Mouse (Mus musculus): ENCODE data around the gene Pfdn4. TPM values are rescaled to one million over a fixed set of nuclear protein-coding genes. Genes with fewer than 3 reads are reported as not detected.
"Not testable (repeated sequence)": the region's sequence is repeated elsewhere in the genome, so short reads cannot be mapped to it uniquely, and the experiment has no call there.

Gene Pfdn4
- 124 and 128 TPM in 2 replicates for polyA plus RNA-seq (2014; fragmentation: Nextera tagmentation; extraction: Ambion mirVana)

GRCm38 (mm10) chr2:170496154-170496930 is at the start of gene Pfdn4:
Gene Pfdn4, plus strand, starts transcription at chr2:170496428.
- peak; percentile 64 for DNase-seq (ENCODE audit: low spot score)
- H3K27ac ChIP-seq (ENCODE audit: low read depth, low read length): no peak within 1 kb of the TSS
- WGBS: under 1% methylated on average over 46 of the region's 46 CpGs
- no peaks in the 10 kb centered on the region for H3K36me3 ChIP-seq (ENCODE audit: control insufficient read depth, insufficient read depth, low read length)
- H3K27me3 ChIP-seq (ENCODE audit: control insufficient read depth, insufficient read depth, low read length): peaks cover 52% of the 10 kb centered on the region
- peak within 1 kb of the TSS; percentile 25 for H3K4me3 ChIP-seq (ENCODE audit: low read depth, low read length)
- H3K9me3 ChIP-seq (ENCODE audit: control insufficient read depth, low read length): no peaks in the 10 kb centered on the region
- no peaks in the 10 kb centered on the region for H3K4me1 ChIP-seq (ENCODE audit: control insufficient read depth, insufficient read depth, low read length)
- H3K9ac ChIP-seq (ENCODE audit: low read length): no peak within 1 kb of the TSS
- no peak for ATAC-seq (ENCODE audit: insufficient read depth, low FRiP score, low TSS enrichment)
- peak within 1 kb of the TSS; percentile 43 for H3K4me2 ChIP-seq (ENCODE audit: low read depth)

- Histone ChIP-seq H3K9me3 (ENCODE audit: control insufficient read depth, low read length) (no peaks in the 10 kb centered on the region), H3K9ac (ENCODE audit: low read length) (no peak overlapping the region), H3K36me3 (ENCODE audit: control insufficient read depth, insufficient read depth, low read length) (no peaks in the 10 kb centered on the region), H3K27ac (ENCODE audit: low read depth, low read length) (no peak overlapping the region), H3K4me2 (ENCODE audit: low read depth) (no peak overlapping the region), H3K4me3 (ENCODE audit: low read depth, low read length) (no peak overlapping the region), H3K4me1 (ENCODE audit: control insufficient read depth, insufficient read depth, low read length) (no peaks in the 10 kb centered on the region), H3K27me3 (ENCODE audit: control insufficient read depth, insufficient read depth, low read length) (no peaks in the 10 kb centered on the region)
- no peak for ATAC-seq (ENCODE audit: insufficient read depth, low FRiP score, low TSS enrichment)
- WGBS: 81% methylated on average over 5 of the region's 5 CpGs
- DNase-seq (ENCODE audit: low spot score): no peak
Measured at GRCm38 (mm10) chr2:170446843-170447383, 49.3 kb upstream of the Pfdn4 start.

- Histone ChIP-seq H3K27ac (ENCODE audit: low read depth, low read length) (no peak overlapping the region), H3K4me2 (ENCODE audit: low read depth) (no peak overlapping the region), H3K9ac (ENCODE audit: low read length) (no peak overlapping the region), H3K27me3 (ENCODE audit: control insufficient read depth, insufficient read depth, low read length) (no peaks in the 10 kb centered on the region), H3K4me1 (ENCODE audit: control insufficient read depth, insufficient read depth, low read length) (no peaks in the 10 kb centered on the region), H3K4me3 (ENCODE audit: low read depth, low read length) (no peak overlapping the region), H3K36me3 (ENCODE audit: control insufficient read depth, insufficient read depth, low read length) (no peaks in the 10 kb centered on the region), H3K9me3 (ENCODE audit: control insufficient read depth, low read length) (no peaks in the 10 kb centered on the region)
- no peak for DNase-seq (ENCODE audit: low spot score)
- WGBS: 64% methylated on average over 10 of the region's 10 CpGs
- ATAC-seq (ENCODE audit: insufficient read depth, low FRiP score, low TSS enrichment): no peak
Measured at GRCm38 (mm10) chr2:170447651-170448050, 48.6 kb upstream of the Pfdn4 start.

- WGBS: 13% methylated on average over 9 of the region's 9 CpGs
- no peaks in the 10 kb centered on the region for H3K36me3 ChIP-seq (ENCODE audit: control insufficient read depth, insufficient read depth, low read length)
- H3K27me3 ChIP-seq (ENCODE audit: control insufficient read depth, insufficient read depth, low read length): no peaks in the 10 kb centered on the region
- DNase-seq (ENCODE audit: low spot score): peak; percentile 86
- no peak overlapping the region for H3K9ac ChIP-seq (ENCODE audit: low read length)
- H3K4me2 ChIP-seq (ENCODE audit: low read depth): no peak overlapping the region
- no peak overlapping the region for H3K27ac ChIP-seq (ENCODE audit: low read depth, low read length)
- peak; percentile 35; the same call in 1 of the 2 replicates for ATAC-seq (ENCODE audit: insufficient read depth, low FRiP score, low TSS enrichment)
- no peaks in the 10 kb centered on the region for H3K9me3 ChIP-seq (ENCODE audit: control insufficient read depth, low read length)
- H3K4me1 ChIP-seq (ENCODE audit: control insufficient read depth, insufficient read depth, low read length): no peaks in the 10 kb centered on the region
- H3K4me3 ChIP-seq (ENCODE audit: low read depth, low read length): no peak overlapping the region
Measured at GRCm38 (mm10) chr2:170450933-170451332, 45.3 kb upstream of the Pfdn4 start.

- DNase-seq (ENCODE audit: low spot score); H3K9me3 ChIP-seq (ENCODE audit: control insufficient read depth, low read length); H3K9ac ChIP-seq (ENCODE audit: low read length); H3K27ac ChIP-seq (ENCODE audit: low read depth, low read length); H3K36me3 ChIP-seq (ENCODE audit: control insufficient read depth, insufficient read depth, low read length); H3K27me3 ChIP-seq (ENCODE audit: control insufficient read depth, insufficient read depth, low read length); H3K4me3 ChIP-seq (ENCODE audit: low read depth, low read length); H3K4me1 ChIP-seq (ENCODE audit: control insufficient read depth, insufficient read depth, low read length); H3K4me2 ChIP-seq (ENCODE audit: low read depth); ATAC-seq (ENCODE audit: insufficient read depth, low FRiP score, low TSS enrichment): not testable (repeated sequence)
- WGBS: 48% methylated on average over 3 of the region's 4 CpGs
Measured at GRCm38 (mm10) chr2:170453809-170454208, 42.4 kb upstream of the Pfdn4 start.

GRCm38 (mm10) chr2:170459183-170459582 is 37.0 kb upstream of the Pfdn4 start:
- no peak for DNase-seq (ENCODE audit: low spot score)
- Histone ChIP-seq H3K27me3 (ENCODE audit: control insufficient read depth, insufficient read depth, low read length) (no peaks in the 10 kb centered on the region), H3K9me3 (ENCODE audit: control insufficient read depth, low read length) (no peaks in the 10 kb centered on the region), H3K36me3 (ENCODE audit: control insufficient read depth, insufficient read depth, low read length) (no peaks in the 10 kb centered on the region), H3K4me3 (ENCODE audit: low read depth, low read length) (no peak overlapping the region), H3K4me2 (ENCODE audit: low read depth) (no peak overlapping the region), H3K9ac (ENCODE audit: low read length) (no peak overlapping the region), H3K27ac (ENCODE audit: low read depth, low read length) (no peak overlapping the region), H3K4me1 (ENCODE audit: control insufficient read depth, insufficient read depth, low read length) (peaks cover 5% of the 10 kb centered on the region; the same call in 1 of the 2 replicates)
- ATAC-seq (ENCODE audit: insufficient read depth, low FRiP score, low TSS enrichment): no peak
- WGBS: 57% methylated on average over 10 of the region's 10 CpGs

GRCm38 (mm10) chr2:170459805-170460204 is 36.4 kb upstream of the Pfdn4 start:
- Histone ChIP-seq H3K36me3 (ENCODE audit: control insufficient read depth, insufficient read depth, low read length) (no peaks in the 10 kb centered on the region), H3K9ac (ENCODE audit: low read length) (no peak overlapping the region), H3K27ac (ENCODE audit: low read depth, low read length) (no peak overlapping the region), H3K4me2 (ENCODE audit: low read depth) (no peak overlapping the region), H3K27me3 (ENCODE audit: control insufficient read depth, insufficient read depth, low read length) (no peaks in the 10 kb centered on the region), H3K4me3 (ENCODE audit: low read depth, low read length) (no peak overlapping the region), H3K9me3 (ENCODE audit: control insufficient read depth, low read length) (no peaks in the 10 kb centered on the region), H3K4me1 (ENCODE audit: control insufficient read depth, insufficient read depth, low read length) (peaks cover 5% of the 10 kb centered on the region; the same call in 1 of the 2 replicates)
- ATAC-seq (ENCODE audit: insufficient read depth, low FRiP score, low TSS enrichment) (no peak), DNase-seq (ENCODE audit: low spot score) (peak; percentile 31)
- 29% methylated on average over 9 of the region's 9 CpGs for WGBS

- Histone ChIP-seq H3K36me3 (ENCODE audit: control insufficient read depth, insufficient read depth, low read length) (no peaks in the 10 kb centered on the region), H3K9ac (ENCODE audit: low read length) (no peak overlapping the region), H3K9me3 (ENCODE audit: control insufficient read depth, low read length) (no peaks in the 10 kb centered on the region), H3K4me3 (ENCODE audit: low read depth, low read length) (no peak overlapping the region), H3K4me2 (ENCODE audit: low read depth) (no peak overlapping the region), H3K27ac (ENCODE audit: low read depth, low read length) (no peak overlapping the region), H3K27me3 (ENCODE audit: control insufficient read depth, insufficient read depth, low read length) (no peaks in the 10 kb centered on the region), H3K4me1 (ENCODE audit: control insufficient read depth, insufficient read depth, low read length) (peaks cover 5% of the 10 kb centered on the region; the same call in 1 of the 2 replicates)
- no peak for DNase-seq (ENCODE audit: low spot score)
- 61% methylated on average over 7 of the region's 7 CpGs for whole genome bisulfite sequencing
- ATAC-seq (ENCODE audit: insufficient read depth, low FRiP score, low TSS enrichment): no peak
Measured at GRCm38 (mm10) chr2:170461652-170462051, 34.6 kb upstream of the Pfdn4 start.

- no peak overlapping the region for H3K27ac ChIP-seq (ENCODE audit: low read depth, low read length)
- no peaks in the 10 kb centered on the region for H3K9me3 ChIP-seq (ENCODE audit: control insufficient read depth, low read length)
- H3K4me2 ChIP-seq (ENCODE audit: low read depth): no peak overlapping the region
- no peak overlapping the region for H3K9ac ChIP-seq (ENCODE audit: low read length)
- no peaks in the 10 kb centered on the region for H3K27me3 ChIP-seq (ENCODE audit: control insufficient read depth, insufficient read depth, low read length)
- no peak for DNase-seq (ENCODE audit: low spot score)
- no peak overlapping the region for H3K4me3 ChIP-seq (ENCODE audit: low read depth, low read length)
- no peaks in the 10 kb centered on the region for H3K36me3 ChIP-seq (ENCODE audit: control insufficient read depth, insufficient read depth, low read length)
- peaks cover 1% of the 10 kb centered on the region; the same call in 1 of the 2 replicates for H3K4me1 ChIP-seq (ENCODE audit: control insufficient read depth, insufficient read depth, low read length)
- WGBS: 50% methylated on average over 2 of the region's 4 CpGs
- no peak for ATAC-seq (ENCODE audit: insufficient read depth, low FRiP score, low TSS enrichment)
Measured at GRCm38 (mm10) chr2:170464817-170465216, 31.4 kb upstream of the Pfdn4 start.

Data from neural tube, embryonic 11.5 days (tissue).